9 mouse cellular contexts compared by ENCODE assay signal in the genomic region with DNA sequence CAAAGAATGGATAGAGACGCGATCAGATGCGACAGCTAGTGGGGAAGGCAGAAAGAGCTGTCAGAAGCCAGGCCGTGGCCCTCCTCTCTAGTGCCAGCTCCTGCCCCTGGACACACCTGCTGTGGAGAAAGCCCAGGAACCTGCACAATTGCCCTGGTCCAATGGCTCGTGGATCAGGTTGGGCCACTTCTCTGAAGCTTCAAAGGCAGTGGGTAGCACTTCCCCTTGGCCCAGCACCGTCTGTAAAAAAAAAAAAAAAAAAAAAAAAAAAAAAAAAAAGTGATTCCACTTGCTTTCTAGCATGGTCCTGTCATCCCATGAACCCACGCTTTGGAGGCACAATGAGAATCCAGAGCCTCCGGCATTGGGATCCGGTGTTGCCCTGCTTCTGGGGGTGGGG. TPM values are rescaled to one million over a fixed set of nuclear protein-coding genes. Genes with fewer than 3 reads are reported as not detected.
DNase-seq lines count a peak whose midpoint lies in the region; ATAC-seq and TF ChIP-seq lines count a peak whose summit lies in the region.
"Had no signal": no experiment of that assay in that cellular context is flagged by ENCODE, and none has a peak within 500 bp of the region (broad histone marks: within the 10 kb centered on the region; RNA-seq: fewer than 3 reads in every experiment).

No protein-coding gene starts in this region.

- DNase-seq in lung, adult 18-20 months: peak; percentile 64 to 72
- no peak for DNase-seq in lung, postnatal 14 days
- DNase-seq in hindbrain, embryonic 14.5 days (ENCODE audit: low spot score): no peak
- DNase-seq in lung, embryonic 14.5 days: peak; percentile 46
- DNase-seq in stomach, postnatal 0 days (ENCODE audit: low spot score): peak; percentile 63
- DNase-seq in embryo, embryonic 9.5 days (ENCODE audit: extremely low spot score): no peak
- no peak for DNase-seq in adrenal gland, postnatal 36 days
- DNase-seq in cerebellum, adult 9-11 months: no peak
- DNase-seq: thymus, adult 2 months had no signal

- H3K27me3 ChIP-seq in hindbrain, embryonic 14.5 days (ENCODE audit: control insufficient read depth, insufficient read depth, low read length): peaks cover 25% of the 10 kb centered on the region
- no peaks in the 10 kb centered on the region for H3K27me3 ChIP-seq in lung, embryonic 14.5 days (ENCODE audit: insufficient read depth, low read length)
- H3K27me3 ChIP-seq in stomach, postnatal 0 days (ENCODE audit: control insufficient read depth, insufficient read depth, low read length): no peaks in the 10 kb centered on the region

- H3K27ac ChIP-seq in hindbrain, embryonic 14.5 days: no peak overlapping the region
- H3K27ac ChIP-seq in lung, embryonic 14.5 days (ENCODE audit: low read depth): peak overlapping the region; percentile 80
- peak overlapping the region; percentile 78 for H3K27ac ChIP-seq in stomach, postnatal 0 days (replicated peaks)

- H3K9me3 ChIP-seq in hindbrain, embryonic 14.5 days (ENCODE audit: control insufficient read depth, low read length): no peaks in the 10 kb centered on the region
- no peaks in the 10 kb centered on the region for H3K9me3 ChIP-seq in lung, embryonic 14.5 days (ENCODE audit: low read depth, low read length)
- no peaks in the 10 kb centered on the region for H3K9me3 ChIP-seq in stomach, postnatal 0 days (ENCODE audit: control insufficient read depth, low read length)

- H3K36me3 ChIP-seq in hindbrain, embryonic 14.5 days (replicated peaks; ENCODE audit: control insufficient read depth, insufficient read depth): no peaks in the 10 kb centered on the region
- no peaks in the 10 kb centered on the region for H3K36me3 ChIP-seq in lung, embryonic 14.5 days (ENCODE audit: insufficient read depth)
- H3K36me3 ChIP-seq in stomach, postnatal 0 days (ENCODE audit: control insufficient read depth, insufficient read depth, low read length): peaks cover 3% of the 10 kb centered on the region; the same call in 1 of the 2 replicates

- 36% methylated on average over 9 of the region's 9 CpGs for WGBS in hindbrain, embryonic 14.5 days
- 30% methylated on average over 9 of the region's 9 CpGs for WGBS in lung, embryonic 14.5 days
- 41% methylated on average over 9 of the region's 9 CpGs for WGBS in stomach, postnatal 0 days

- ATAC-seq in hindbrain, embryonic 14.5 days (ENCODE audit: low FRiP score): no peak
- 0 out of 2 replicates have a peak, but pooled peaks have one; percentile 1 for ATAC-seq in lung, embryonic 14.5 days (ENCODE audit: insufficient read depth)
- peak; percentile 17; the same call in 1 of the 2 replicates for ATAC-seq in stomach, postnatal 0 days (ENCODE audit: low FRiP score, low TSS enrichment)

- H3K4me3 ChIP-seq in hindbrain, embryonic 14.5 days (replicated peaks; ENCODE audit: low read length): no peak overlapping the region
- H3K4me3 ChIP-seq in lung, embryonic 14.5 days (ENCODE audit: low read depth, low read length): no peak overlapping the region
- H3K4me3 ChIP-seq in stomach, postnatal 0 days (ENCODE audit: low read depth, low read length): no peak overlapping the region

- peaks cover 5% of the 10 kb centered on the region for H3K4me1 ChIP-seq in hindbrain, embryonic 14.5 days (replicated peaks; ENCODE audit: control insufficient read depth, insufficient read depth, low read length)
- peaks cover 50% of the 10 kb centered on the region for H3K4me1 ChIP-seq in lung, embryonic 14.5 days (ENCODE audit: insufficient read depth)
- H3K4me1 ChIP-seq in stomach, postnatal 0 days (replicated peaks; ENCODE audit: control insufficient read depth, insufficient read depth): peaks cover 26% of the 10 kb centered on the region

- no peak for TF ChIP-seq CTCF in lung, embryonic 14.5 days (IDR thresholded peaks at IDR 0.05; ENCODE audit: low read depth)
- TF ChIP-seq CTCF in stomach, postnatal 0 days (IDR thresholded peaks at IDR 0.05; ENCODE audit: low read depth): no peak

- no peak overlapping the region for H3K9ac ChIP-seq in hindbrain, embryonic 14.5 days
- 0 out of 2 replicates have a peak overlapping the region, but pooled peaks have one; percentile 0 for H3K9ac ChIP-seq in lung, embryonic 14.5 days
- H3K9ac ChIP-seq in stomach, postnatal 0 days (ENCODE audit: low read length): no peak overlapping the region

- no peak for TF ChIP-seq EP300 in stomach, postnatal 0 days (optimal IDR thresholded peaks at IDR 0.05)

- H3K4me2 ChIP-seq in hindbrain, embryonic 14.5 days (replicated peaks): peak overlapping the region; percentile 32
- peak overlapping the region; percentile 48 for H3K4me2 ChIP-seq in lung, embryonic 14.5 days
- H3K4me2 ChIP-seq in stomach, postnatal 0 days (replicated peaks; ENCODE audit: low read depth): peak overlapping the region; percentile 37; the same call in 1 of the 2 replicates

RNA-seq across cellular contexts. Expression of gene Tinagl1, which starts 7.1 kb away (rescaled TPM):
- polyA plus RNA-seq in hindbrain, embryonic 14.5 days (2014; fragmentation: Nextera tagmentation; extraction: Ambion mirVana): 6.6 and 8.5 TPM in 2 replicates
- polyA plus RNA-seq in lung, embryonic 14.5 days (2014; fragmentation: Nextera tagmentation; extraction: Ambion mirVana): 29.6 and 30.3 TPM in 2 replicates
- polyA plus RNA-seq in stomach, postnatal 0 days (2015; fragmentation: Nextera tagmentation; extraction: Ambion mirVana): 123 and 131 TPM in 2 replicates
- 100 to 1,000 TPM; 103 to 217 TPM for total RNA-seq in adrenal gland, postnatal 36 days (2021)

RNA-seq across cellular contexts. Expression of gene Hcrtr1, which starts 28.7 kb away (rescaled TPM):
- 1.7 and 2.3 TPM in 2 replicates for polyA plus RNA-seq in hindbrain, embryonic 14.5 days (2014; fragmentation: Nextera tagmentation; extraction: Ambion mirVana)
- polyA plus RNA-seq in lung, embryonic 14.5 days (2014; fragmentation: Nextera tagmentation; extraction: Ambion mirVana): 0.14 and 0.39 TPM in 2 replicates
- polyA plus RNA-seq in stomach, postnatal 0 days (2015; fragmentation: Nextera tagmentation; extraction: Ambion mirVana): 0.39 and 0.73 TPM in 2 replicates
- under 1 TPM; 0.40 to 0.46 TPM for total RNA-seq in adrenal gland, postnatal 36 days (2021)

RNA-seq across cellular contexts. Expression of gene Gm853, which starts 54.4 kb away (rescaled TPM):
- polyA plus RNA-seq in hindbrain, embryonic 14.5 days (2014; fragmentation: Nextera tagmentation; extraction: Ambion mirVana): 0.86 and 2.4 TPM in 2 replicates
- not detected in 2 replicates for polyA plus RNA-seq in lung, embryonic 14.5 days (2014; fragmentation: Nextera tagmentation; extraction: Ambion mirVana)
- not detected in 2 replicates for polyA plus RNA-seq in stomach, postnatal 0 days (2015; fragmentation: Nextera tagmentation; extraction: Ambion mirVana)
- total RNA-seq in adrenal gland, postnatal 36 days (2021): not detected

Comparison
In these comparisons a context has a peak if more than half of its experiments do, and no peak if none do; other contexts are left out.
1. DNase-seq: peak in lung, adult 18-20 months (2 of 2), lung, embryonic 14.5 days (single experiment) and stomach, postnatal 0 days (single experiment); none in lung, postnatal 14 days (single experiment), hindbrain, embryonic 14.5 days (single experiment), embryo, embryonic 9.5 days (single experiment), adrenal gland, postnatal 36 days (0 of 2) and cerebellum, adult 9-11 months (single experiment).
2. Peak in every context shown above with its lines, with median percentiles within 50 percentile points of each other: H3K4me2 ChIP-seq.